Mouse (Mus musculus): ENCODE measurements around the gene Vasn. TPM values are rescaled to one million over a fixed set of nuclear protein-coding genes. Genes with fewer than 3 reads are reported as not detected.
A peak's percentile ranks its signal among the peaks of the same experiment; 100 is the strongest.

Vasn gene
- polyA plus RNA-seq, 1 experiment from 2014 or later, result 9.0 TPM

- DNase-seq (ENCODE audit: low spot score), result no peak
- no peak overlapping the region; the same call in 1 of the 2 replicates for H3K27ac ChIP-seq (replicated peaks)
- H3K4me3 ChIP-seq, result no peak overlapping the region
- H3K36me3 ChIP-seq, result peaks cover 68% of the 10 kb centered on the region
- no peaks in the 10 kb centered on the region for H3K9me3 ChIP-seq (replicated peaks)
- 94% methylated on average over 3 of the region's 3 CpGs for WGBS
- no peaks in the 10 kb centered on the region for H3K27me3 ChIP-seq (ENCODE audit: low read depth, poor library complexity, severe bottlenecking)
- peaks cover 34% of the 10 kb centered on the region for H3K4me1 ChIP-seq
Measured at GRCm38 (mm10) chr16:4650161-4650560, 10.4 kb downstream of the Vasn start.

GRCm38 (mm10) chr16:4651081-4651480, 11.3 kb downstream of the Vasn start:
- Histone ChIP-seq H3K4me3 (no peak overlapping the region), H3K4me1 (peaks cover 43% of the 10 kb centered on the region), H3K27me3 (ENCODE audit: low read depth, poor library complexity, severe bottlenecking) (no peaks in the 10 kb centered on the region), H3K9me3 (replicated peaks) (no peaks in the 10 kb centered on the region), H3K27ac (replicated peaks) (0 out of 2 replicates have a peak overlapping the region, but pooled peaks have one; percentile 24), H3K36me3 (peaks cover 74% of the 10 kb centered on the region)
- 100% methylated on average over 1 of the region's 1 CpGs for WGBS
- no peak for DNase-seq (ENCODE audit: low spot score)

GRCm38 (mm10) chr16:4651624-4652023, 11.9 kb downstream of the Vasn start:
- 77% methylated on average over 7 of the region's 7 CpGs for WGBS
- Histone ChIP-seq H3K36me3 (peaks cover 74% of the 10 kb centered on the region), H3K4me1 (peaks cover 47% of the 10 kb centered on the region), H3K4me3 (no peak overlapping the region), H3K27me3 (ENCODE audit: low read depth, poor library complexity, severe bottlenecking) (no peaks in the 10 kb centered on the region), H3K27ac (replicated peaks) (0 out of 2 replicates have a peak overlapping the region, but pooled peaks have one; percentile 24), H3K9me3 (replicated peaks) (no peaks in the 10 kb centered on the region)
- DNase-seq (ENCODE audit: low spot score), result peak; percentile 36

GRCm38 (mm10) chr16:4652707-4653416, 13.1 kb downstream of the Vasn start:
- Histone ChIP-seq H3K9me3 (replicated peaks) (no peaks in the 10 kb centered on the region), H3K36me3 (peaks cover 68% of the 10 kb centered on the region), H3K4me1 (peaks cover 44% of the 10 kb centered on the region), H3K4me3 (no peak overlapping the region), H3K27ac (replicated peaks) (0 out of 2 replicates have a peak overlapping the region, but pooled peaks have one; percentile 4), H3K27me3 (ENCODE audit: low read depth, poor library complexity, severe bottlenecking) (no peaks in the 10 kb centered on the region)
- WGBS, result 79% methylated on average over 4 of the region's 4 CpGs
- DNase-seq (ENCODE audit: low spot score), result no peak

GRCm38 (mm10) chr16:4654706-4655105, 15.0 kb downstream of the Vasn start:
- peaks cover 50% of the 10 kb centered on the region for H3K36me3 ChIP-seq
- no peak for DNase-seq (ENCODE audit: low spot score)
- 84% methylated on average over 10 of the region's 10 CpGs for WGBS
- H3K4me3 ChIP-seq, result no peak overlapping the region
- no peaks in the 10 kb centered on the region for H3K27me3 ChIP-seq (ENCODE audit: low read depth, poor library complexity, severe bottlenecking)
- peak overlapping the region; percentile 77; the same call in 1 of the 2 replicates for H3K27ac ChIP-seq (replicated peaks)
- peaks cover 38% of the 10 kb centered on the region for H3K4me1 ChIP-seq
- H3K9me3 ChIP-seq (replicated peaks), result no peaks in the 10 kb centered on the region

- DNase-seq (ENCODE audit: low spot score), result no peak
- Histone ChIP-seq H3K9me3 (replicated peaks) (no peaks in the 10 kb centered on the region), H3K36me3 (peaks cover 46% of the 10 kb centered on the region), H3K4me3 (no peak overlapping the region), H3K27ac (replicated peaks) (peak overlapping the region; percentile 77), H3K4me1 (peaks cover 38% of the 10 kb centered on the region), H3K27me3 (ENCODE audit: low read depth, poor library complexity, severe bottlenecking) (no peaks in the 10 kb centered on the region)
- WGBS, result 70% methylated on average over 4 of the region's 4 CpGs
Measured at GRCm38 (mm10) chr16:4655251-4655734, 15.6 kb downstream of the Vasn start.

- Histone ChIP-seq H3K9me3 (replicated peaks) (no peaks in the 10 kb centered on the region), H3K4me1 (peaks cover 38% of the 10 kb centered on the region), H3K4me3 (0 out of 2 replicates have a peak overlapping the region, but pooled peaks have one; percentile 16), H3K27ac (replicated peaks) (peak overlapping the region; percentile 77), H3K27me3 (ENCODE audit: low read depth, poor library complexity, severe bottlenecking) (no peaks in the 10 kb centered on the region), H3K36me3 (peaks cover 48% of the 10 kb centered on the region)
- peak; percentile 54 for DNase-seq (ENCODE audit: low spot score)
- WGBS, result 26% methylated on average over 11 of the region's 11 CpGs
Measured at GRCm38 (mm10) chr16:4655764-4656570, 16.2 kb downstream of the Vasn start.

GRCm38 (mm10) chr16:4656571-4657081, 16.9 kb downstream of the Vasn start:
- 59% methylated on average over 9 of the region's 9 CpGs for WGBS
- H3K4me1 ChIP-seq, result peaks cover 38% of the 10 kb centered on the region
- H3K9me3 ChIP-seq (replicated peaks), result no peaks in the 10 kb centered on the region
- no peak for DNase-seq (ENCODE audit: low spot score)
- H3K36me3 ChIP-seq, result peaks cover 49% of the 10 kb centered on the region
- H3K4me3 ChIP-seq, result no peak overlapping the region
- H3K27me3 ChIP-seq (ENCODE audit: low read depth, poor library complexity, severe bottlenecking), result no peaks in the 10 kb centered on the region
- peak overlapping the region; percentile 77 for H3K27ac ChIP-seq (replicated peaks)

- Histone ChIP-seq H3K36me3 (peaks cover 34% of the 10 kb centered on the region), H3K4me1 (peaks cover 38% of the 10 kb centered on the region)
Measured at GRCm38 (mm10) chr16:4658781-4659245, 19.1 kb downstream of the Vasn start.

GRCm38 (mm10) chr16:4659326-4659725, 19.6 kb downstream of the Vasn start:
- Histone ChIP-seq H3K27me3 (ENCODE audit: low read depth, poor library complexity, severe bottlenecking) (no peaks in the 10 kb centered on the region), H3K4me3 (no peak overlapping the region), H3K4me1 (peaks cover 38% of the 10 kb centered on the region), H3K27ac (replicated peaks) (peak overlapping the region; percentile 65), H3K36me3 (peaks cover 36% of the 10 kb centered on the region), H3K9me3 (replicated peaks) (no peaks in the 10 kb centered on the region)
- 22% methylated on average over 2 of the region's 2 CpGs for WGBS
- no peak for DNase-seq (ENCODE audit: low spot score)

More at GRCm38 (mm10) chr16:4658781-4659245, 19.1 kb downstream of the Vasn start:
- WGBS, result 26% methylated on average over 11 of the region's 11 CpGs
- Histone ChIP-seq H3K9me3 (replicated peaks) (no peaks in the 10 kb centered on the region), H3K27ac (replicated peaks) (peak overlapping the region; percentile 65), H3K4me3 (peak overlapping the region; percentile 27), H3K27me3 (ENCODE audit: low read depth, poor library complexity, severe bottlenecking) (no peaks in the 10 kb centered on the region)
- peak; percentile 44 for DNase-seq (ENCODE audit: low spot score)

- 70% methylated on average over 2 of the region's 2 CpGs for WGBS
- no peaks in the 10 kb centered on the region for H3K9me3 ChIP-seq (replicated peaks)
- peaks cover 16% of the 10 kb centered on the region for H3K4me1 ChIP-seq
- no peak for DNase-seq (ENCODE audit: low spot score)
- H3K27me3 ChIP-seq (ENCODE audit: low read depth, poor library complexity, severe bottlenecking), result no peaks in the 10 kb centered on the region
- no peak overlapping the region for H3K4me3 ChIP-seq
- H3K27ac ChIP-seq (replicated peaks), result no peak overlapping the region
- peaks cover 31% of the 10 kb centered on the region for H3K36me3 ChIP-seq
Measured at GRCm38 (mm10) chr16:4661605-4662004, 21.9 kb downstream of the Vasn start.

GRCm38 (mm10) chr16:4663806-4664205, 24.1 kb downstream of the Vasn start:
- no peak overlapping the region for H3K27ac ChIP-seq (replicated peaks)
- no peak overlapping the region for H3K4me3 ChIP-seq
- DNase-seq (ENCODE audit: low spot score), result no peak
- H3K36me3 ChIP-seq, result peaks cover 46% of the 10 kb centered on the region
- no peaks in the 10 kb centered on the region for H3K27me3 ChIP-seq (ENCODE audit: low read depth, poor library complexity, severe bottlenecking)
- WGBS, result 89% methylated on average over 2 of the region's 2 CpGs
- H3K4me1 ChIP-seq, result peaks cover 6% of the 10 kb centered on the region
- H3K9me3 ChIP-seq (replicated peaks), result no peaks in the 10 kb centered on the region
